In genomic region chr3:83767121-83767520, GRCm38 (mm10) we compare ENCODE assay signal across 9 mouse cellular contexts. TPM values are rescaled to one million over a fixed set of nuclear protein-coding genes. Genes with fewer than 3 reads are reported as not detected.
A peak's percentile ranks its signal among the peaks of the same experiment; 100 is the strongest.
DNase-seq lines count a peak whose midpoint lies in the region; ATAC-seq lines count a peak whose summit lies in the region.
"Had no signal": no experiment of that assay in that cellular context is flagged by ENCODE, and none has a peak within 500 bp of the region (broad histone marks: within the 10 kb centered on the region; RNA-seq: fewer than 3 reads in every experiment).

No protein-coding gene starts in this region.

- peak overlapping the region; percentile 47 for H3K4me3 ChIP-seq in liver, embryonic 12.5 days
- peak overlapping the region; percentile 64 for H3K4me3 ChIP-seq in forebrain, embryonic 12.5 days (replicated peaks)
- H3K4me3 ChIP-seq in intestine, embryonic 16.5 days (ENCODE audit: low read length): peak overlapping the region; percentile 63
- H3K4me3 ChIP-seq in neural tube, embryonic 13.5 days: peak overlapping the region; percentile 58

- 13% methylated on average over 10 of the region's 10 CpGs for WGBS in liver, embryonic 12.5 days (ENCODE audit: insufficient replicate concordance)
- WGBS in forebrain, embryonic 12.5 days: 1% methylated on average over 10 of the region's 10 CpGs
- 20% methylated on average over 10 of the region's 10 CpGs for WGBS in intestine, embryonic 16.5 days
- 3% methylated on average over 10 of the region's 10 CpGs for WGBS in neural tube, embryonic 13.5 days

- H3K9me3 ChIP-seq in liver, embryonic 12.5 days (replicated peaks): no peaks in the 10 kb centered on the region
- H3K9me3 ChIP-seq in forebrain, embryonic 12.5 days: no peaks in the 10 kb centered on the region
- H3K9me3 ChIP-seq in intestine, embryonic 16.5 days (ENCODE audit: control insufficient read depth, low read length): no peaks in the 10 kb centered on the region
- no peaks in the 10 kb centered on the region for H3K9me3 ChIP-seq in neural tube, embryonic 13.5 days

- H3K36me3 ChIP-seq in liver, embryonic 12.5 days: no peaks in the 10 kb centered on the region
- H3K36me3 ChIP-seq in forebrain, embryonic 12.5 days (replicated peaks): peaks cover 25% of the 10 kb centered on the region
- H3K36me3 ChIP-seq in intestine, embryonic 16.5 days (ENCODE audit: control insufficient read depth, insufficient read depth, low read length): no peaks in the 10 kb centered on the region
- H3K36me3 ChIP-seq in neural tube, embryonic 13.5 days: no peaks in the 10 kb centered on the region; the same call in 1 of the 2 replicates

- H3K4me1 ChIP-seq in liver, embryonic 12.5 days: 0 out of 2 replicates have a peak, but pooled peaks cover 7% of the 10 kb centered on the region
- H3K4me1 ChIP-seq in forebrain, embryonic 12.5 days: peaks cover 51% of the 10 kb centered on the region
- peaks cover 17% of the 10 kb centered on the region for H3K4me1 ChIP-seq in intestine, embryonic 16.5 days (ENCODE audit: control insufficient read depth, insufficient read depth, low read length)
- peaks cover 53% of the 10 kb centered on the region for H3K4me1 ChIP-seq in neural tube, embryonic 13.5 days (replicated peaks)

- H3K9ac ChIP-seq in liver, embryonic 12.5 days: no peak overlapping the region
- H3K9ac ChIP-seq in forebrain, embryonic 12.5 days: peak overlapping the region; percentile 80
- peak overlapping the region; percentile 68; the same call in 1 of the 2 replicates for H3K9ac ChIP-seq in intestine, embryonic 16.5 days (ENCODE audit: low read depth, low read length)
- H3K9ac ChIP-seq in neural tube, embryonic 13.5 days: peak overlapping the region; percentile 82

- DNase-seq in liver: no peak
- DNase-seq in adrenal gland, postnatal 14 days: no peak
- DNase-seq in thymus, postnatal 4 days: no peak
- DNase-seq in right cerebral cortex, postnatal 36 days (ENCODE audit: low spot score in 2 of 2): no peak

- H3K27ac ChIP-seq in liver, embryonic 12.5 days: no peak overlapping the region
- no peak overlapping the region for H3K27ac ChIP-seq in forebrain, embryonic 12.5 days
- H3K27ac ChIP-seq in intestine, embryonic 16.5 days (ENCODE audit: low read length): no peak overlapping the region
- H3K27ac ChIP-seq in neural tube, embryonic 13.5 days (replicated peaks): no peak overlapping the region

- ATAC-seq in liver, embryonic 12.5 days: no peak
- no peak for ATAC-seq in forebrain, embryonic 12.5 days (ENCODE audit: low FRiP score)
- no peak for ATAC-seq in intestine, embryonic 16.5 days
- no peak for ATAC-seq in neural tube, embryonic 13.5 days (ENCODE audit: low read depth)

- peak overlapping the region; percentile 65 for H3K4me2 ChIP-seq in liver, embryonic 12.5 days
- peak overlapping the region; percentile 90 for H3K4me2 ChIP-seq in forebrain, embryonic 12.5 days
- H3K4me2 ChIP-seq in intestine, embryonic 16.5 days (ENCODE audit: low read depth, low read length): peak overlapping the region; percentile 99
- peak overlapping the region; percentile 94 for H3K4me2 ChIP-seq in neural tube, embryonic 13.5 days

- peaks cover 73% of the 10 kb centered on the region for H3K27me3 ChIP-seq in liver, embryonic 12.5 days (replicated peaks)
- peaks cover 25% of the 10 kb centered on the region for H3K27me3 ChIP-seq in forebrain, embryonic 12.5 days
- peaks cover 9% of the 10 kb centered on the region for H3K27me3 ChIP-seq in intestine, embryonic 16.5 days (replicated peaks; ENCODE audit: control insufficient read depth, insufficient read depth, low read length)
- H3K27me3 ChIP-seq in neural tube, embryonic 13.5 days: peaks cover 35% of the 10 kb centered on the region

RNA-seq across cellular contexts. Expression of gene Sfrp2, which starts 1.0 kb away (rescaled TPM):
- polyA plus RNA-seq in liver, embryonic 12.5 days (2016; fragmentation: Nextera tagmentation; extraction: Ambion mirVana): 10.9 and 13.4 TPM in 2 replicates
- 84.3 and 105 TPM in 2 replicates for polyA plus RNA-seq in forebrain, embryonic 12.5 days (2016; fragmentation: Nextera tagmentation; extraction: Ambion mirVana)
- polyA plus RNA-seq in intestine, embryonic 16.5 days (2015; fragmentation: Nextera tagmentation; extraction: Ambion mirVana): 56.2 and 58.9 TPM in 2 replicates
- 97.3 and 103 TPM in 2 replicates for polyA plus RNA-seq in neural tube, embryonic 13.5 days (2015; fragmentation: Nextera tagmentation; extraction: Ambion mirVana)
- 10.6 and 10.7 TPM in 2 replicates for total RNA-seq in adrenal gland, postnatal 14 days (2021)
- total RNA-seq: megakaryocyte, adult 5-6 weeks had no signal
